Comparison of ENCODE assay signal across 27 mouse cellular contexts in the genomic region with DNA sequence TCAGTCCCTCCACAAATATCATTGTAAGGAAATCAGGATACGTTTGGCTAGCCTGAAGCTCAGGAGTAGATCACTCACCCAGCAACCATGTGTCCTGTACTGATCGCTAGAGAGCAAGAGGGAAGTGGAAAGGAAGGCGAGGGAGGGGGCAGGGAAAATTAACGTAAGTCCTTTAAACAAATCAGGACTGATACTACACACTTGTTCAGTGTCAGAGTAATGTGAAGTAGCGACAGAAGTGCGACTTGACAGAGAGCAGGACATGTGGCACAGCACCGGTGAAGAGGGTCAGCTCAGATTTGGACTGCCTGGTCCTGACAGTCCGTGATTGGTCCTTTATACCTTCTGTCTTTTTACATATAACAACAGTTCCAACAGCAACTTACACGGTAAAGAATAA. TPM values are rescaled to one million over a fixed set of nuclear protein-coding genes. Genes with fewer than 3 reads are reported as not detected.
DNase-seq lines count a peak whose midpoint lies in the region; ATAC-seq and TF ChIP-seq lines count a peak whose summit lies in the region.
"Had no signal": no experiment of that assay in that cellular context is flagged by ENCODE, and none has a peak within 500 bp of the region (broad histone marks: within the 10 kb centered on the region; RNA-seq: fewer than 3 reads in every experiment).

No protein-coding gene starts in this region.

- peak overlapping the region; percentile 54 for H3K4me2 ChIP-seq in heart, embryonic 14.5 days (ENCODE audit: low read length)
- H3K4me2 ChIP-seq: hindbrain, embryonic 15.5 days; limb, embryonic 13.5 days; liver, embryonic 13.5 days; lung, embryonic 14.5 days; midbrain, embryonic 15.5 days; neural tube, embryonic 13.5 days; stomach, embryonic 15.5 days had no signal

- no peak overlapping the region for H3K27ac ChIP-seq in heart, adult 2 months
- H3K27ac ChIP-seq in heart, embryonic 14.5 days (replicated peaks in 1 of 2; ENCODE audit: control insufficient read depth in 1 of 2, insufficient read depth in 1 of 2, low read depth in 2 of 2, low read length in 2 of 2) = peak overlapping the region in 1 of 2 experiments; percentile 59; a peak in 2 of 4 replicates
- H3K27ac ChIP-seq: forebrain, embryonic 10.5 days; hindbrain, embryonic 15.5 days; limb, embryonic 13.5 days; liver, embryonic 13.5 days; midbrain, embryonic 15.5 days; neural tube, embryonic 13.5 days; stomach, embryonic 15.5 days had no signal

- 42% methylated on average over 9 of the region's 9 CpGs for WGBS in heart, adult 2 months
- 22% methylated on average over 9 of the region's 9 CpGs for WGBS in heart, embryonic 14.5 days

- H3K9me3 ChIP-seq in heart, embryonic 14.5 days (ENCODE audit: control insufficient read depth, low read length) = no peaks in the 10 kb centered on the region
- H3K9me3 ChIP-seq: forebrain, embryonic 10.5 days; hindbrain, embryonic 15.5 days; limb, embryonic 13.5 days; liver, embryonic 13.5 days; midbrain, embryonic 15.5 days; neural tube, embryonic 13.5 days; stomach, embryonic 15.5 days had no signal

- no peak overlapping the region for H3K4me3 ChIP-seq in heart, adult 2 months
- H3K4me3 ChIP-seq in heart, embryonic 14.5 days (ENCODE audit: control insufficient read depth in 1 of 2, insufficient read depth in 1 of 2, low read depth in 1 of 2, low read length in 2 of 2) = no peak overlapping the region
- H3K4me3 ChIP-seq: forebrain, embryonic 10.5 days; hindbrain, embryonic 15.5 days; limb, embryonic 13.5 days; liver, embryonic 13.5 days; midbrain, embryonic 15.5 days; myocyte; neural tube, embryonic 13.5 days; stomach, embryonic 15.5 days had no signal

- 0 out of 2 replicates have a peak, but pooled peaks have one; percentile 11 for TF ChIP-seq EP300 in heart, adult 2 months (IDR thresholded peaks at IDR 0.05; ENCODE audit: insufficient read depth, low read depth, low read length)

- no peak overlapping the region for H3K9ac ChIP-seq in heart, adult 2 months (ENCODE audit: low read depth, low read length)
- peak overlapping the region; percentile 32; the same call in 1 of the 2 replicates for H3K9ac ChIP-seq in heart, embryonic 14.5 days (ENCODE audit: low read length)
- H3K9ac ChIP-seq: forebrain, postnatal 0 days; hindbrain, embryonic 15.5 days; limb, embryonic 13.5 days; liver, embryonic 13.5 days; lung, embryonic 14.5 days; midbrain, embryonic 15.5 days; neural tube, embryonic 13.5 days; stomach, embryonic 15.5 days had no signal

- H3K4me1 ChIP-seq in heart, adult 2 months (ENCODE audit: control insufficient read depth, insufficient read depth, low read length) = peaks cover 4% of the 10 kb centered on the region
- H3K4me1 ChIP-seq in heart, embryonic 14.5 days (ENCODE audit: control insufficient read depth in 2 of 2, insufficient read depth in 2 of 2, low read length in 2 of 2) = peaks cover 6 to 15% of the 10 kb centered on the region in 2 experiments
- H3K4me1 ChIP-seq: forebrain, embryonic 10.5 days; hindbrain, embryonic 15.5 days; limb, embryonic 13.5 days; neural tube, embryonic 13.5 days; stomach, embryonic 15.5 days had no signal

- no peak for TF ChIP-seq CTCF in heart, adult 2 months (IDR thresholded peaks at IDR 0.05)

- DNase-seq in heart, adult 2 months = peak in 1 of 2 experiments; percentile 12
- DNase-seq in heart, postnatal 4 days = no peak
- DNase-seq in spleen, adult 18-20 months = peak; percentile 10 to 20
- DNase-seq in spleen, adult 12 weeks (ENCODE audit: low spot score) = no peak
- DNase-seq in adrenal gland, adult 8-10 months = no peak
- no peak for DNase-seq in thymus, postnatal 4 days
- DNase-seq: adrenal gland, postnatal 36 days; cerebellum, adult 11-12 months; cerebellum, postnatal 10 days; forebrain, postnatal 0 days; gastrocnemius, postnatal 14 days; kidney, adult 9 months; kidney, postnatal 4 days; layer of hippocampus, adult 9-11 months; liver, embryonic 13.5 days; lung, embryonic 14.5 days; thymus, postnatal 36 days had no signal

- ATAC-seq in heart, embryonic 14.5 days (ENCODE audit: insufficient number of reproducible peaks, insufficient read depth, low FRiP score, low read depth) = peak; percentile 50; the same call in 1 of the 2 replicates
- ATAC-seq in monocyte, adult 5-6 weeks (replicated peaks; ENCODE audit: insufficient number of reproducible peaks, low FRiP score, low TSS enrichment, poor library complexity, severe bottlenecking) = 0 out of 2 replicates have a peak, but pooled peaks have one; percentile 10
- ATAC-seq: CD4-positive, CD25-positive, alpha-beta regulatory T cell, adult 4 months; forebrain, postnatal 0 days; midbrain, embryonic 15.5 days had no signal

- no peaks in the 10 kb centered on the region for H3K36me3 ChIP-seq in heart, adult 2 months (ENCODE audit: control insufficient read depth, insufficient read depth, low read length)
- peaks cover 18% of the 10 kb centered on the region for H3K36me3 ChIP-seq in heart, embryonic 14.5 days (ENCODE audit: control insufficient read depth, insufficient read depth, low read length)
- H3K36me3 ChIP-seq: stomach, embryonic 15.5 days had no signal

- intact Hi-C loops in heart, adult 2 months (cut with DNase I) = no loop called here

- TF ChIP-seq POLR2A in heart, adult 2 months (IDR thresholded peaks at IDR 0.05; ENCODE audit: insufficient read depth, low read depth, low read length) = no peak

- H3K79me2 ChIP-seq in heart, adult 2 months (replicated peaks; ENCODE audit: control insufficient read depth, insufficient read depth, low read length) = no peaks in the 10 kb centered on the region

- no peaks in the 10 kb centered on the region for H3K27me3 ChIP-seq in heart, adult 2 months (ENCODE audit: control insufficient read depth, insufficient read depth, low read length)
- no peaks in the 10 kb centered on the region for H3K27me3 ChIP-seq in heart, embryonic 14.5 days (ENCODE audit: control insufficient read depth, insufficient read depth, low read length)
- H3K27me3 ChIP-seq: hindbrain, embryonic 15.5 days; limb, embryonic 13.5 days; liver, embryonic 13.5 days; midbrain, embryonic 15.5 days; neural tube, embryonic 13.5 days; stomach, embryonic 15.5 days had no signal

RNA-seq across cellular contexts. Expression of a gene that starts 6.7 kb away (rescaled TPM):
- total RNA-seq in heart, adult 2 months (2021) = 1 to 10 TPM; 7.7 to 8.3 TPM
- polyA plus RNA-seq in heart, adult 2 months (2012; rRNA removed) = 8.5 and 12.3 TPM in 2 replicates
- 10 to 100 TPM; 11.0 to 11.1 TPM for total RNA-seq in heart, postnatal 4 days (2021)
- polyA plus RNA-seq in heart, embryonic 14.5 days (2014; fragmentation: Nextera tagmentation; extraction: Ambion mirVana) = 13.1 and 14.6 TPM in 2 replicates
- 33.1 to 48.4 TPM (median 35.9 TPM) in 3 replicates for total RNA-seq in monocyte, adult 5-6 weeks (2017)
- total RNA-seq in adrenal gland, adult 8-10 months (2022) = 10 to 100 TPM; 27.8 to 39.4 (median 36.0) TPM

RNA-seq across cellular contexts. Expression of a gene that starts 14.9 kb away (rescaled TPM):
- total RNA-seq in heart, adult 2 months (2021) = under 1 TPM in 1 of 2 experiments, not detected in 1; 0.13 TPM
- 0.06 TPM in 1 of 2 replicates, not detected in the other for polyA plus RNA-seq in heart, adult 2 months (2012; rRNA removed)
- total RNA-seq in heart, postnatal 4 days (2021) = under 1 TPM; 0.29 to 0.33 TPM
- polyA plus RNA-seq in heart, embryonic 14.5 days (2014; fragmentation: Nextera tagmentation; extraction: Ambion mirVana) = 0.69 and 0.97 TPM in 2 replicates
- total RNA-seq in monocyte, adult 5-6 weeks (2017) = 1.7 TPM in 1 of 3 replicates, not detected in the others
- total RNA-seq in adrenal gland, adult 8-10 months (2022) = under 1 TPM; 0.27 to 0.96 (median 0.53) TPM
- total RNA-seq: gastrocnemius, postnatal 14 days had no signal
- polyA plus RNA-seq: CD4-positive, CD25-positive, alpha-beta regulatory T cell, adult 4 months; myocyte had no signal

Comparison
In these comparisons a context has a peak if more than half of its experiments do, and no peak if none do; other contexts are left out.
1. DNase-seq: peak in spleen, adult 18-20 months (2 of 2); none in heart, postnatal 4 days (single experiment), spleen, adult 12 weeks (single experiment), adrenal gland, adult 8-10 months (single experiment) and thymus, postnatal 4 days (single experiment).